Mouse (Mus musculus) central nervous system, embryonic 18 days (tissue): ENCODE measurements around the gene Krtap19-4. TPM values are rescaled to one million over a fixed set of nuclear protein-coding genes. Genes with fewer than 3 reads are reported as not detected.

Source experiments
- polyA plus RNA-seq: library from polyadenylated mRNA; depleted of rRNA; stranded (reverse); fragments of >200 nt; gene quantifications from 2 replicates; pipeline ENCODE4 v1.2.3, GENCODE M21; 2012; rRNA removed

The Krtap19-4 gene
- not detected in 2 replicates for polyA plus RNA-seq

GRCm38 (mm10) chr16:88884989-88885388 is at the start of gene Krtap19-4:
Gene Krtap19-4, minus strand, starts transcription at chr16:88885089.

GRCm38 (mm10) chr16:88932165-88932564 is 47.3 kb upstream of the Krtap19-4 start, which contains the start of gene Krtap19-9b:
Gene Krtap19-9b, minus strand, starts transcription at chr16:88932265.

GRCm38 (mm10) chr16:88896357-88896756 is 11.5 kb upstream of the Krtap19-4 start, which contains the start of gene Krtap19-5:
Gene Krtap19-5, minus strand, starts transcription at chr16:88896457.

GRCm38 (mm10) chr16:88877938-88878337 is 7.0 kb downstream of the Krtap19-4 start, which contains the start of gene Krtap19-3:
Gene Krtap19-3, minus strand, starts transcription at chr16:88878038.

GRCm38 (mm10) chr16:88874169-88874568 is 10.7 kb downstream of the Krtap19-4 start, which contains the start of gene Krtap19-2:
Gene Krtap19-2, minus strand, starts transcription at chr16:88874269.

GRCm38 (mm10) chr16:88869311-88869710 is 15.6 kb downstream of the Krtap19-4 start, which contains the start of gene Krtap19-1:
Gene Krtap19-1, minus strand, starts transcription at chr16:88869411.

Other genes starting within 250 kb of the Krtap19-4 start
- gene Krtap26-1, start 237.3 kb downstream of the Krtap19-4 start, polyA plus RNA-seq: not detected in 2 replicates
- not detected in 2 replicates for gene Krtap27-1, start 213.4 kb downstream of the Krtap19-4 start, polyA plus RNA-seq
- not detected in 2 replicates for gene 2310061N02Rik, start 177.1 kb downstream of the Krtap19-4 start, polyA plus RNA-seq
- gene Krtap13-1, start 156.2 kb downstream of the Krtap19-4 start, polyA plus RNA-seq: not detected in 2 replicates
- gene Krtap13, start 133.5 kb downstream of the Krtap19-4 start, polyA plus RNA-seq: not detected in 2 replicates
- gene 2310034C09Rik, start 126.2 kb downstream of the Krtap19-4 start, polyA plus RNA-seq: not detected in 2 replicates
- not detected in 2 replicates for gene 2310057N15Rik, start 110.9 kb downstream of the Krtap19-4 start, polyA plus RNA-seq
- gene Gm5965, start 107.2 kb downstream of the Krtap19-4 start, polyA plus RNA-seq: not detected in 2 replicates
- not detected in 2 replicates for gene Gm20741, start 72.9 kb downstream of the Krtap19-4 start, polyA plus RNA-seq
- not detected in 2 replicates for gene Krtap15, start 64.9 kb downstream of the Krtap19-4 start, polyA plus RNA-seq
- gene Krtap14, start 58.9 kb downstream of the Krtap19-4 start, polyA plus RNA-seq: not detected in 2 replicates
- not detected in 2 replicates for gene Krtap19-1, start 15.7 kb downstream of the Krtap19-4 start, polyA plus RNA-seq
- not detected in 2 replicates for gene Krtap19-2, start 10.8 kb downstream of the Krtap19-4 start, polyA plus RNA-seq
- not detected in 2 replicates for gene Krtap19-3, start 7.1 kb downstream of the Krtap19-4 start, polyA plus RNA-seq
- not detected in 2 replicates for gene Krtap19-5, start 11.4 kb upstream of the Krtap19-4 start, polyA plus RNA-seq
- not detected in 2 replicates for gene Krtap19-9b, start 47.2 kb upstream of the Krtap19-4 start, polyA plus RNA-seq
- gene Krtap16-3, start 77.8 kb upstream of the Krtap19-4 start, polyA plus RNA-seq: not detected in 2 replicates
- gene Krtap22-2, start 125.7 kb upstream of the Krtap19-4 start, polyA plus RNA-seq: not detected in 2 replicates
- not detected in 2 replicates for gene Gm10229, start 130.2 kb upstream of the Krtap19-4 start, polyA plus RNA-seq
- not detected in 2 replicates for gene Krtap6-1, start 146.6 kb upstream of the Krtap19-4 start, polyA plus RNA-seq
- not detected in 2 replicates for gene Gm10228, start 156.4 kb upstream of the Krtap19-4 start, polyA plus RNA-seq
- gene Krtap6-5, start 162.8 kb upstream of the Krtap19-4 start, polyA plus RNA-seq: not detected in 2 replicates
- not detected in 2 replicates for gene 1110025L11Rik, start 178.9 kb upstream of the Krtap19-4 start, polyA plus RNA-seq
- not detected in 2 replicates for gene Krtap6-3, start 198.9 kb upstream of the Krtap19-4 start, polyA plus RNA-seq